Mouse (Mus musculus): Measurements from ENCODE around the gene Sv2a. TPM values are rescaled to one million over a fixed set of nuclear protein-coding genes. Genes with fewer than 3 reads are reported as not detected.
"Not testable (repeated sequence)": the region's sequence is repeated elsewhere in the genome, so short reads cannot be mapped to it uniquely, and the experiment has no call there.

The Sv2a gene
- polyA plus RNA-seq, 1 experiment = 136 TPM

- peak; percentile 68 for DNase-seq (ENCODE audit: low read depth)
These were observed 17.2 kb downstream of the Sv2a start for GRCm38 (mm10) chr3:96198181-96198580.

GRCm38 (mm10) chr3:96198601-96199251 lies 17.8 kb downstream of the Sv2a start:
- not testable (repeated sequence) for DNase-seq (ENCODE audit: low read depth)

More at GRCm38 (mm10) chr3:96198181-96198580, 17.2 kb downstream of the Sv2a start:
- no peak for TF ChIP-seq POLR2A (IDR thresholded peaks at IDR 0.05; ENCODE audit: borderline replicate concordance, extremely low read depth, insufficient read depth, insufficient read length, poor library complexity, severe bottlenecking)
- no peak for TF ChIP-seq CTCF (IDR thresholded peaks at IDR 0.05; ENCODE audit: borderline replicate concordance, extremely low read depth, insufficient read depth, insufficient read length)

- no peak for DNase-seq (ENCODE audit: low read depth)
- TF ChIP-seq CTCF (IDR thresholded peaks at IDR 0.05; ENCODE audit: borderline replicate concordance, extremely low read depth, insufficient read depth, insufficient read length) (no peak), POLR2A (IDR thresholded peaks at IDR 0.05; ENCODE audit: borderline replicate concordance, extremely low read depth, insufficient read depth, insufficient read length, poor library complexity, severe bottlenecking) (no peak)
These were observed 18.8 kb downstream of the Sv2a start for GRCm38 (mm10) chr3:96199731-96200130.

GRCm38 (mm10) chr3:96207819-96208218 lies 26.9 kb downstream of the Sv2a start:
- TF ChIP-seq CTCF (IDR thresholded peaks at IDR 0.05; ENCODE audit: borderline replicate concordance, extremely low read depth, insufficient read depth, insufficient read length) = no peak
- TF ChIP-seq POLR2A (IDR thresholded peaks at IDR 0.05; ENCODE audit: borderline replicate concordance, extremely low read depth, insufficient read depth, insufficient read length, poor library complexity, severe bottlenecking) = no peak

GRCm38 (mm10) chr3:96209242-96209641 lies 28.3 kb downstream of the Sv2a start:
- no peak for DNase-seq (ENCODE audit: low read depth)
- TF ChIP-seq POLR2A (IDR thresholded peaks at IDR 0.05; ENCODE audit: borderline replicate concordance, extremely low read depth, insufficient read depth, insufficient read length, poor library complexity, severe bottlenecking) (no peak), CTCF (IDR thresholded peaks at IDR 0.05; ENCODE audit: borderline replicate concordance, extremely low read depth, insufficient read depth, insufficient read length) (peak; percentile 16; the same call in 1 of the 2 replicates)

More at GRCm38 (mm10) chr3:96207819-96208218, 26.9 kb downstream of the Sv2a start:
- no peak for DNase-seq (ENCODE audit: low read depth)

GRCm38 (mm10) chr3:96219191-96219641 lies 38.3 kb downstream of the Sv2a start:
- TF ChIP-seq CTCF (IDR thresholded peaks at IDR 0.05; ENCODE audit: borderline replicate concordance, extremely low read depth, insufficient read depth, insufficient read length) (no peak), POLR2A (IDR thresholded peaks at IDR 0.05; ENCODE audit: borderline replicate concordance, extremely low read depth, insufficient read depth, insufficient read length, poor library complexity, severe bottlenecking) (no peak)
- no peak for DNase-seq (ENCODE audit: low read depth)

- peak; percentile 98 for DNase-seq (ENCODE audit: low read depth)
- TF ChIP-seq CTCF (IDR thresholded peaks at IDR 0.05; ENCODE audit: borderline replicate concordance, extremely low read depth, insufficient read depth, insufficient read length) (no peak), POLR2A (IDR thresholded peaks at IDR 0.05; ENCODE audit: borderline replicate concordance, extremely low read depth, insufficient read depth, insufficient read length, poor library complexity, severe bottlenecking) (peak; percentile 58)
These were observed 38.7 kb downstream of the Sv2a start, which contains the start of the genes Bola1 and Hist2h2ab for GRCm38 (mm10) chr3:96219661-96220130. TSS of gene Bola1 (minus strand) at chr3:96219709. TSS of gene Hist2h2ab (plus strand) at chr3:96219865.

GRCm38 (mm10) chr3:96220131-96220764 lies 39.3 kb downstream of the Sv2a start:
- DNase-seq (ENCODE audit: low read depth) = peak; percentile 62

GRCm38 (mm10) chr3:96220765-96221639 lies 40.1 kb downstream of the Sv2a start, which contains the start of the genes Hist2h2ac and Hist2h2be:
TSS of gene Hist2h2ac (minus strand) at chr3:96220880.
TSS of gene Hist2h2be (plus strand) at chr3:96221119.
- TF ChIP-seq CTCF (IDR thresholded peaks at IDR 0.05; ENCODE audit: borderline replicate concordance, extremely low read depth, insufficient read depth, insufficient read length) = no peak
- TF ChIP-seq POLR2A (IDR thresholded peaks at IDR 0.05; ENCODE audit: borderline replicate concordance, extremely low read depth, insufficient read depth, insufficient read length, poor library complexity, severe bottlenecking) = peak; percentile 57; the same call in 1 of the 2 replicates

GRCm38 (mm10) chr3:96221640-96222038 lies 40.7 kb downstream of the Sv2a start:
- DNase-seq (ENCODE audit: low read depth) = peak; percentile 43
- no peak for TF ChIP-seq POLR2A (IDR thresholded peaks at IDR 0.05; ENCODE audit: borderline replicate concordance, extremely low read depth, insufficient read depth, insufficient read length, poor library complexity, severe bottlenecking)
- no peak for TF ChIP-seq CTCF (IDR thresholded peaks at IDR 0.05; ENCODE audit: borderline replicate concordance, extremely low read depth, insufficient read depth, insufficient read length)

More at GRCm38 (mm10) chr3:96220765-96221639, 40.1 kb downstream of the Sv2a start, which contains the start of the genes Hist2h2ac and Hist2h2be:
- peak; percentile 97 for DNase-seq (ENCODE audit: low read depth)

- TF ChIP-seq CTCF (IDR thresholded peaks at IDR 0.05; ENCODE audit: borderline replicate concordance, extremely low read depth, insufficient read depth, insufficient read length) = no peak
- no peak for TF ChIP-seq POLR2A (IDR thresholded peaks at IDR 0.05; ENCODE audit: borderline replicate concordance, extremely low read depth, insufficient read depth, insufficient read length, poor library complexity, severe bottlenecking)
- no peak for DNase-seq (ENCODE audit: low read depth)
These were observed 41.8 kb downstream of the Sv2a start for GRCm38 (mm10) chr3:96222774-96223173.

All from brain, embryonic 14.5 days (tissue).